Mouse (Mus musculus): ENCODE data around the gene Qrich2. TPM values are rescaled to one million over a fixed set of nuclear protein-coding genes. Genes with fewer than 3 reads are reported as not detected.
A peak's percentile ranks its signal among the peaks of the same experiment; 100 is the strongest.
"Not testable (repeated sequence)": the region's sequence is repeated elsewhere in the genome, so short reads cannot be mapped to it uniquely, and the experiment has no call there.

Qrich2 gene
- total and polyA plus RNA-seq, 3 experiments = 0.29 to 0.38 (median 0.32) TPM

DNA sequence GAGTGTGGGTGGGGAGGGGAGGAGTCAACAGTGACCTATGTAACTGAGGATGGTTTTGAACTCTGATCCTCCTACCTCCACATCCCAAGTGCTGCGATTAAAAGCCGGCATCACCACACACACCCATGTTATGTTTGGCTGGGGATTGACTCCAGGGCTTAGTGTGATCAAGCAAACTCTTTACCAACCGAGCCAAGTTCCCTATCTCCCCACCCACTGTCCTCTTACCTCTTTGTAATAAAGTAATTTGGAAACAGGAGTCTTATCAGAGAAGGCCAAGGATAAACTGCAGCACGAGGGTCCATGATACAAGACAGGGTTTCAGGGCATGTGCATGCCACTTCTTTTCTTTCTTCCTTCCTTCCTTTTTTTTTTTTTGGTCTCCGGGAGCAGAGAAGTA, 27.1 kb upstream of the Qrich2 start:
- H3K79me2 ChIP-seq (replicated peaks; ENCODE audit: control insufficient read depth, extremely low read depth, insufficient read depth, poor library complexity, severe bottlenecking) = peaks cover 14% of the 10 kb centered on the region
- H3K36me3 ChIP-seq (replicated peaks in 1 of 2; ENCODE audit: control insufficient read depth in 1 of 2, insufficient read depth in 1 of 2, low read length in 1 of 2) = peaks cover 0 to under 1% of the 10 kb centered on the region in 2 experiments
- H3K27me3 ChIP-seq (replicated peaks) = no peaks in the 10 kb centered on the region
- no peak for DNase-seq (ENCODE audit: extremely low read depth)
- dilution Hi-C loops (cut with MboI; ENCODE audit: extremely low pct_ligation_motif_present, extremely low pct_unique_long_range_greater_than_20kb, low sequenced_read_pairs) = no loop called here
- H3K9me3 ChIP-seq (replicated peaks; ENCODE audit: low read length) = peaks cover 8% of the 10 kb centered on the region
- TF ChIP-seq NELFE (IDR thresholded peaks at IDR 0.05; ENCODE audit: low read depth, low read length) (no peak), USF1 (IDR thresholded peaks at IDR 0.05; ENCODE audit: low read depth, low read length) (no peak), MXI1 (IDR thresholded peaks at IDR 0.05; ENCODE audit: low read depth, low read length) (no peak), CHD1 (IDR thresholded peaks at IDR 0.05; ENCODE audit: low read depth, low read length) (no peak), BHLHE40 (IDR thresholded peaks at IDR 0.05; ENCODE audit: low read depth, low read length) (no peak), IRF4 (IDR thresholded peaks at IDR 0.05; ENCODE audit: low read depth, low read length) (no peak), ETS1 (conservative IDR thresholded peaks at IDR 0.05; ENCODE audit: low read depth, low read length) (no peak), JUND (conservative IDR thresholded peaks at IDR 0.05; ENCODE audit: low read depth, low read length) (no peak), MAFK (IDR thresholded peaks at IDR 0.05; ENCODE audit: insufficient replicate concordance, low read length) (no peak), CHD2 (IDR thresholded peaks at IDR 0.05; ENCODE audit: low read length) (no peak), GABPA (IDR thresholded peaks at IDR 0.05; ENCODE audit: insufficient replicate concordance, low read depth, low read length) (no peak)
- peaks cover 0 to 36% of the 10 kb centered on the region in 2 experiments; a peak in 2 of 4 replicates for H3K4me1 ChIP-seq (ENCODE audit: control insufficient read depth in 1 of 2, insufficient read depth in 2 of 2)
- no peak overlapping the region for H3K9ac ChIP-seq (ENCODE audit: insufficient read depth, low read depth)
- H3K4me2 ChIP-seq (ENCODE audit: insufficient read depth, low read depth, poor library complexity, severe bottlenecking) = no peak overlapping the region
- in situ Hi-C loops (cut with MboI; ENCODE audit: low pct_ligation_motif_present, low pct_unique_long_range_greater_than_20kb, low sequenced_read_pairs) = no loop called here
- H3K4me3 ChIP-seq (replicated peaks in 1 of 3; ENCODE audit: low read depth in 2 of 3, low read length in 2 of 3, poor library complexity in 1 of 3) = no peak overlapping the region
- no peak overlapping the region for H3K27ac ChIP-seq (ENCODE audit: insufficient read depth, low read depth)

DNA sequence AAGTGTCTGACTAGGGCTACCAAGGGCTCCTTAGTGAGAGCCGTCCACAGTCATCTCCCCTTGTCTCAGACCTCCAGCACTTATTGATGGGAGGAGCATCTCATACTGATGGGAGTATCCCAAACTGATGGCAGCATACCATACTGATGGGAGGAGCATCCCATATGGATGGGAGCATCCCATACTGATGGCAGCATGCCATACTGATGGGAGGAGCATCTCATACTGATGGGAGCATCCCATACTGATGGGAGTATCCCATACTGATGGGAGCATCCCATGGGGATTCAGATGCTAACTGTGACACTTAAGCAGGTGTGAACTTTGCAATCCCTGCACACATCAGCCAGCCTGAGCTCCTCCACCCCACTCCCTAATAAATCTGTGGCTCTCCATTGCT, 26.5 kb upstream of the Qrich2 start:
- H3K27me3 ChIP-seq (replicated peaks); H3K36me3 ChIP-seq (replicated peaks in 1 of 2; ENCODE audit: control insufficient read depth in 1 of 2, insufficient read depth in 1 of 2, low read length in 1 of 2); H3K4me2 ChIP-seq (ENCODE audit: insufficient read depth, low read depth, poor library complexity, severe bottlenecking); in situ Hi-C loops (cut with MboI; ENCODE audit: low pct_ligation_motif_present, low pct_unique_long_range_greater_than_20kb, low sequenced_read_pairs); H3K4me3 ChIP-seq (replicated peaks in 1 of 3; ENCODE audit: low read depth in 2 of 3, low read length in 2 of 3, poor library complexity in 1 of 3); H3K27ac ChIP-seq (ENCODE audit: insufficient read depth, low read depth); dilution Hi-C loops (cut with MboI; ENCODE audit: extremely low pct_ligation_motif_present, extremely low pct_unique_long_range_greater_than_20kb, low sequenced_read_pairs); DNase-seq (ENCODE audit: extremely low read depth); H3K9ac ChIP-seq (ENCODE audit: insufficient read depth, low read depth); H3K9me3 ChIP-seq (replicated peaks; ENCODE audit: low read length): not testable (repeated sequence)
- Histone ChIP-seq H3K79me2 (replicated peaks; ENCODE audit: control insufficient read depth, extremely low read depth, insufficient read depth, poor library complexity, severe bottlenecking) (peaks cover 18% of the 10 kb centered on the region), H3K4me1 (ENCODE audit: control insufficient read depth in 1 of 2, insufficient read depth in 2 of 2) (peaks cover 0 to 36% of the 10 kb centered on the region in 2 experiments; a peak in 2 of 4 replicates)

- Histone ChIP-seq H3K36me3 (replicated peaks in 1 of 2; ENCODE audit: control insufficient read depth in 1 of 2, insufficient read depth in 1 of 2, low read length in 1 of 2) (peaks cover 12 to 19% of the 10 kb centered on the region in 2 experiments), H3K79me2 (replicated peaks; ENCODE audit: control insufficient read depth, extremely low read depth, insufficient read depth, poor library complexity, severe bottlenecking) (peaks cover 19% of the 10 kb centered on the region), H3K4me1 (ENCODE audit: control insufficient read depth in 1 of 2, insufficient read depth in 2 of 2) (peaks cover 0 to 34% of the 10 kb centered on the region in 2 experiments; a peak in 2 of 4 replicates), H3K9ac (ENCODE audit: insufficient read depth, low read depth) (no peak overlapping the region), H3K27me3 (replicated peaks) (no peaks in the 10 kb centered on the region), H3K27ac (ENCODE audit: insufficient read depth, low read depth) (no peak overlapping the region), H3K4me2 (ENCODE audit: insufficient read depth, low read depth, poor library complexity, severe bottlenecking) (no peak overlapping the region), H3K4me3 (replicated peaks in 1 of 3; ENCODE audit: low read depth in 2 of 3, low read length in 2 of 3, poor library complexity in 1 of 3) (no peak overlapping the region), H3K9me3 (replicated peaks; ENCODE audit: low read length) (peaks cover 8% of the 10 kb centered on the region)
- TF ChIP-seq UBTF (IDR thresholded peaks at IDR 0.05; ENCODE audit: low read depth, low read length) (no peak), SMC3 (IDR thresholded peaks at IDR 0.05; ENCODE audit: low read depth, low read length) (no peak), CTCF (conservative IDR thresholded peaks at IDR 0.05 in 1 of 2, IDR thresholded peaks at IDR 0.05 in 1 of 2; ENCODE audit: low read depth in 2 of 2, low read length in 2 of 2) (peak in 1 of 2 experiments; percentile 21; a peak in 1 of 4 replicates)
- in situ Hi-C loops (cut with MboI; ENCODE audit: low pct_ligation_motif_present, low pct_unique_long_range_greater_than_20kb, low sequenced_read_pairs) = no loop called here
- dilution Hi-C loops (cut with MboI; ENCODE audit: extremely low pct_ligation_motif_present, extremely low pct_unique_long_range_greater_than_20kb, low sequenced_read_pairs) = no loop called here
- no peak for DNase-seq (ENCODE audit: extremely low read depth)
Measured at GRCm38 (mm10) chr11:116491338-116491737, 25.3 kb upstream of the Qrich2 start.

Data from CH12.LX (cell line).